Mouse (Mus musculus) ovary, postnatal 14 days (tissue): Measurements from ENCODE around the gene Il4i1.

Source experiments
- DNase-seq: peaks from one replicate; pipeline ENCODE4 v3.0.0; 2022; ENCODE audit warnings: low spot score

The Il4i1 gene

DNA sequence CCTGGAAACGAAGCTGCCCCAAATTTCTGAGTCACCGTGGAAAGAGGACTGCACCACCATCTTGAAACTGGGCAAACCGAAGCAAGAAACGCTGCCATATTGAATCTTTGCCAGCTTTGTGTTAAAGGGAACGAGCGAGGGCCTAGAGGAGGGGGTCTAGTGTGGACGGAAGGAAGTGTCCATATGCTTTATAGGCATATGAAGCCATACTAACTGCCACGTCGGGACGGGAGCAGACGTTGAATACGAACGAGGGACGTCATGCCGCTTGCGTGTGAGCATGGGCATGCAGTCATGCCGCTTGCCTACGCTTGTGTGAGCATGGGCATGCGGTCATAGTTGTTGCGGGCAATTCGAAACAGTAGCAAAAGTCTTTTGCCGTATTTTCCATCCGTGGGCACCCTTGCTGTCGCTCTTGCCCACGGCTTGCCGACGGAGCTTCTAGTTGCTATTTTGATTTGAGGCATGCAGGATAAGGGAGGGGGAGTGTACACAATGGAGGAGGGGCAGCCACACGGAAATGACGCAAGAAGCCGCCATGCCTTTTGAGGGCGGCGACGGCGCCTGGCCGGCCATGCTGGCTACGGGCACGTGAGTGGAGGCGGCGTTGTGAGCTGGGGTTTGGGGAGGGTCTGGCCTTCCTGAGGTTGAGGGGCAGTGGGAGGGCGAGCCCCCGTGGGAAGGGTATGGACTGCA is 33.4 kb downstream of the Il4i1 start:
- DNase-seq: peak; percentile 85

DNA sequence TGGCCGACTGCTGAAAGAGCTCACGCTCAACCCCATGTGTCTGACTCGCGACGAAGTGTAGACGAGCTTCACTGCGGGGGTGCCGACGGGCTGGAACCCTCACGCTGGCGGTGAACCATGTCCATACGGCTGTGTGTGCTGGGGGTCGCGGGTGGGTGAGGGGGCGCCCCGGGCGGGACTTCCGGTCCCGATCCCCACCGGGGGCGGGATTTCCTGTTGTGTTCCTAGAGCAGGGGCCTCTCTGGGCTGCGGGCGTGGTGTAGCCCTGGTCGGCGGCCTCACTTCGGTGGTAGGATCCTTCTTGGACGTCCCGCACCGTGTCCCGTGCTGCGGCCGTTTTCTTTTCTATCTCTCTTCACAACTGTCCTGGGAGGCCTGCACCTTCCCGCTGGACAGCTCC is 34.0 kb downstream of the Il4i1 start:
- DNase-seq: no peak

DNA sequence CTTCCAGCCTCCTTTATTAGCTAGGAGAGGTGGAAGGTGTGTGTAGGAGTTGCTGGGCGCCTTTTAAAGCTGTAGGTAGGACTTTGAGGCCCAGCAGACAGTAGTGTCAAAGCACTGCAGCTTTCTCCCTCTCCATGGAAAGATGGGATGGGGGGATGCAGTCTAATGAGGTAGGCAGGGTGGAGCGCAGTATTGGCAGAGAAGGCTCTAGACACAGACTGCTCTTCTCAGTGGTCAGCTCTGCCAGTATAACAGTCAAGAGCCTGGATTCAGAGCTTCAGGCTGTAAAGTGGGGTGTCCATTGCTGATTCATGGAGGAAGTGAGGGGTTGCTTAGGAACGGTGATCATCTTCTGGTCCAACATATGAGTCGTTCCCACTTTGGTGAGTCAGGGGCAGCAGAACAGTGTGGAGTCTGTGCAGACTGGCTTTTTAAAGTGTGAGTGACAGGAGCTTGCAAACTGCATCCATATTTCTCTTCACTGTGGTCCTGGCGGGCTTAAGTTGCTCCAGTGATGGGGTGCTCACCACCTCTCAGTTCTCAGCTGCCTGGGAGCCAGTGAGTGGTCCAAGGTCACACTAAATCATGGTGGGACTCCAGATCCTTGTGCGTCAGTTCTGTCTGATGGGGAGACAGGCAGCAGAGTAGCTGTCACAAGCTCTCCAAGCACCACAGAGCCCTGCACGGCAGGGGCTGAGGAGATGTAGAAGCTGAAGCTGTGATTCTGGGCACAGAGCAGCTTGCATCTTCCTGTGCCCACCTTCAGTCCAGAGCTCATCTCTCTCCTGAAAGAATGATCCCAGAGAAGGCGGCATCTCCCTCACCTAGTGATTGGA is 34.8 kb downstream of the Il4i1 start:
- DNase-seq: no peak

DNA sequence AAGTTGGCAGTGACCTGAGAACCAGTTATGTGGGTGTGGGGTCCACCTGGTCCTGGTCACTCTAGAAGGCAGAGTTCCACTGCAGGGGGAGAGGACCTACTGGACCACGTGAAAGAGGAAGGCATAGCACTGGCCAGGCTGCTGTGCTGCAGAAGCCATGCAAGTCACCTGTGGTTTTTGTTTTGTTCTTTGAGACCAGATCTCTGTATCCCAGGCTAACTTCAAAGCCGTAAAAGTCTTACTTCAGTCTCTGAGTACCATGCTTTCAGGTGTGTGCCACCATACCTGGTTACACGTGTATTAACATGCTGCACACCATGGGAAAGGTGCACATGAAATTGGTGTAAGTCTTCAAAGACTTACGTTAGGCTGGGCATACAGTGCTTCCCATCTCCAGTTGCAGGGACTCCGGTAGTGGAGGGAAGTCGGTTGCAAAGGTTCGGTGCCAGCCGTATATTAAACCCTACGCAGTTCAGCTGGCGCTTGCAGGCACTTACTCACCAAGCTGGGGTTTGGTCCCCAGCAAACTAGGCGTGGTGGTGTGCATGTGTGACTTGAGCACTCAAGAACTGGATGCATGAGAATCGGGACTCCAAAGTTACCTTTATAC is 35.5 kb downstream of the Il4i1 start:
- no peak for DNase-seq

- DNase-seq: no peak
Measured at GRCm38 (mm10) chr7:44852259-44853027, 36.3 kb downstream of the Il4i1 start.

DNA sequence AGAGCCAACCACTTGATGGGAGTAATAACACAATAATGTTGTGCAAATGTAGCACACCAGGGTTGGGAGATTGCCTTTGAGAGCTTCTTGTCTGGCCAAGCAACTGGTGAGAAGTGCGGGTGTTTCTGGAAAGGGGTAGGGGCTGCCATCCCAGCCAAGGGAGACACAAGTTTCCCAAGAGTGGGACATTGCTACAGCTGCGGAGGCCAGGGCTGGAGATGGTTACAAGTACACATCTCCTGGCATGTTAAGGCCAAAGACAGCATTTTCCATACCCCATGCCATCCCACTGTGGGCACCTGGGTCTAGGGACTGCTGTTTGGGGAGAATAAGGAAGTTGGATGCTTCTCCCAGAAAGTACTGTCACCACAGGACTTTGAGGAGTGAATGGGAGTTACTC is 36.9 kb downstream of the Il4i1 start:
- DNase-seq: no peak

- no peak for DNase-seq
Measured at GRCm38 (mm10) chr7:44853596-44854355, 37.6 kb downstream of the Il4i1 start.

DNA sequence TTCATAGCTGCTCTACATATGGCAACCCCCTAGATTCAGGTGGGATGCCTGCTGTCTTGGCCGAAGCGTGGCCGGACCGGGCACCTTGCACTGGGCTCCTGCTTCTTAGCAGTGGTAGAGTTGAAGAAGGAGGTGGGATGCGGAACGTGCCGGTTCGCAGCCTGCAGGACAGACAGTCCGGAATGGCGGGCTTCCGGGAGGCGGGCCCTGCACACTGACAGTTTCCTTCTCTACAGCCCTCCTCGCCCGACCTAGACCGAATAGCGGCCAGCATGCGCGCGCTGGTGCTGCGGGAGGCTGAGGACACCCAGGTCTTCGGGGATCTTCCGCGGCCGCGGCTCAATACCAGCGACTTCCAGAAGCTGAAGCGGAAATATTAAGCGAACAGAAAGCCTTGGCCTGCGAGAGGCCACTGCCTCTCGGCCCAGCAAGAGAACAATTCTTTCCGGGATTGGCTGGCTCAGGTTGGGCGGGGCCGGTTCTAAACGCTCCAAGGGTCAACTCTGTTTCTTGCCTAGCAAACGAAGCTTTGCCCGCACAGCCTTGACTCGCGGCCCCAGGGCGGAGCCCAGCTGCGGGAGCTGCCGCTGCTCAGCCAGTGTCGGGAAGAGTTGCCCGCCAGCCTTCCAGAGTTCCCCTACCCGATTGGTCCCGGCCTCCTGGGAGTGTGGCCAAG is 38.3 kb downstream of the Il4i1 start:
- DNase-seq: peak; percentile 83

DNA sequence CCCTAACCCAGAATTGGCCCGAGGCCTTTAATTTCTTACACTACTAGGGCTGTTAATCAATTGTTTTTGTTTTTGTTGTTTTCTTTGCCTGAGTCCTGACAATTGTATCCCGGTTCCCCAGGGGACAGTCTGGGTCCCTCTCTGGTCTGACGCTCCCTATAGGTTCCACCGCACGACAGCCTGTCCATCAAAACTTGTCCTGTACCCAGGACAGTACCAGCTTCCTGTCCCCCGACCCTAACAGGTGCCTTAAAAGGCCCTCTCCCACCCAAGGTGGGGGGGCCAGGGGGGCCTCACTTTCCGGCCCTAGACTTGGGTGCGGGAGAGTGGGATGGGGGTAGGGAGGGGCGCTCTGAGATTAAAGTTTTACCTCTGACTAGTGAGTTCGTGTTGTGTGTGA is 38.8 kb downstream of the Il4i1 start:
- DNase-seq: no peak

GRCm38 (mm10) chr7:44856265-44856916 is 40.2 kb downstream of the Il4i1 start:
- no peak for DNase-seq

DNA sequence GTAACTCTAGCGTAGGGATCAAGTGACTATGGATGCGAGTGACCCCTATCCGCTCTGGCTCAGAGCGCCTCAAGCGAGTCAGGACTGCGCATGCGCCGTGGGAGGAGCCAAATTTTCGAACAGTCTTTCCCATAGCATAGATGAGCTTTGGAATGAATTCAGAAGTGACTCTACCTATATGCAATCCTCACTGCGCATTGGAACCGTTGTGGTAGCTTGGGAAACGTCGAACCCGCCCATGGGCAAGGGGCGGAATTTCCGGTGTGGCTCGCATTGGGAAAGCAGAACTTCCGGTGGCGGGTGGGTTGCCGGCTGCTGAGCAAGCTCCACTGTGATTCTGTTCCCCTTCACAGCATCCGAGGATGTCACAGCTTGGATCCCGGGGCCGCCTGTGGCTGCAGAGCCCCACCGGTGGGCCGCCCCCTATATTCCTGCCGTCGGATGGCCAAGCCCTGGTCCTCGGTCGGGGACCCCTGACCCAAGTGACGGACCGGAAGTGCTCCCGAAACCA is 40.9 kb downstream of the Il4i1 start, which contains the start of gene Pnkp:
Gene Pnkp, plus strand, starts transcription at position 98 of the 511 bp plus-strand sequence.
- DNase-seq: peak; percentile 79

DNA sequence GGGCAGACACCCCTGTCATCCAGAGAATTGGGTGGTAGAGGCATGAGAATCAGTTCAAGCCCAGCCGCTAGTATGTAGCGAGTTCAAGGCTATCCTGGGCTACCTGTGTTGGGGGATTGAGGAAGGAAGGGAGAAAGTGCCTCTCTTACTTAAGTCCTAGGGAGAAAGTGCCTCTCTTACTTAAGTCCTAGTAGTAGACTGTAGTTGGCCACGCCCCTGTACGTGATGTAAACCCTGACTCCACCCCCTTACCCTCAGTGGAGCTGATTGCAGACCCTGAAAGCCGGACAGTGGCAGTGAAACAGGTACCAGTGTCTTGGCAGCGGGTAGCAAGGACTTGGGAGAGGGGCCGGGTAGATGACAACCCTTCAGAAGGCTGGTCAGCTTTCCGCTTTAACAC is 41.7 kb downstream of the Il4i1 start:
- DNase-seq: no peak

DNA sequence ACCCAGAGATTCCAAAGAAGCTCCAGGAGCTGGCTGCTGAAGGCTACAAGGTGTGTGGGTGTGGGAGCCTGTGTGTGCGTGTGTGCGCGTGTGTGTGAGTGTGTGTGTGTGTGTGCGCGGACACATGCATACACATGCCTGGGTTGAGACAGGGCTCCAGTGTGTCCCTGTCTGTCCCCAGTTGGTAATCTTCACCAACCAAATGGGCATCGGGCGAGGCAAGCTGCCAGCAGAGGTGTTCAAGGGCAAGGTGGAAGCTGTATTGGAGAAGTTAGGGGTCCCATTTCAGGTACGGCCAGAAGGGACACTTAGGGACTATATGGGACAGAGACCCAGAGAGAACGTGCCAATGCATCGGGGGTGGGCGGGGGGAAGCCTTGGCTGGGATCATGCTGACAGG is 43.7 kb downstream of the Il4i1 start:
- no peak for DNase-seq

DNA sequence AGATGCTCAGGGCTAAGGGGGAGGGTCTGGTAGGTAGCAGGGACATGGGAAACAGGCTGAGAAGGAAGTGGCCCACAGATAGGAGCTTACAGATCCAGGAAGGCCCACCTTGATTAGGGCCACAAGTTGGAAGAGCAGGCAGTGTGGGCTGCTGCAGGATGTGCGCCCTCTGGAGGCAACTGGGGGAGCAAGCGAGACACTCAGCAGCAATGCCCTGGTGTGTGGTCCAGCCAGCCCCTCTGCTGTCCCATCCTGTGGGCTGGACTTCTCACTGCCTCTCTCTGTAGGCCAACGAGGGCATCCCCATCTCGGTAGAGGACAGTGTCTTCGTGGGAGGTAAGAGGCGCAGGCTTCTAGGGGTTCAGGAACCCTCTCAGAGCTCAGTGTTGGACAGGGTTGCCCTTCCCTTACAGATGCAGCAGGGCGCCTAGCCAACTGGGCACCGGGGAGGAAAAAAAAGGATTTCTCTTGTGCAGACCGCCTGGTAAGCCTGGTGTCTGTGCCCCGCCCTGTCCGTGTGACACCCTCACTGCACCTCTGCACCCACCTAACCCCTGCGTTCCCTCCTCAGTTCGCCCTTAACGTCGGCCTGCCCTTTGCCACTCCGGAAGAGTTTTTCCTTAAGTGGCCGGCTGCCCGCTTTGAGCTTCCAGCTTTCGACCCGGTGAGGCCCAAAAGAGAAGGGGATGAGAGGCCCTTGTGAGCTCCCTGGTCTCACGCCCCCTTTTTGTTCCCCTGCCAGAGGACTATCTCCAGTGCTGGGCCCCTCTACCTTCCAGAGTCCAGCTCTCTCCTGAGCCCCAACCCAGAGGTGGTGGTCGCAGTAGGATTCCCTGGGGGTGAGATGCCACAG is 44.6 kb downstream of the Il4i1 start:
- DNase-seq: peak; percentile 69

GRCm38 (mm10) chr7:44861429-44861816 is 45.2 kb downstream of the Il4i1 start:
- no peak for DNase-seq

GRCm38 (mm10) chr7:44862434-44862833 is 46.2 kb downstream of the Il4i1 start:
- DNase-seq: no peak

DNA sequence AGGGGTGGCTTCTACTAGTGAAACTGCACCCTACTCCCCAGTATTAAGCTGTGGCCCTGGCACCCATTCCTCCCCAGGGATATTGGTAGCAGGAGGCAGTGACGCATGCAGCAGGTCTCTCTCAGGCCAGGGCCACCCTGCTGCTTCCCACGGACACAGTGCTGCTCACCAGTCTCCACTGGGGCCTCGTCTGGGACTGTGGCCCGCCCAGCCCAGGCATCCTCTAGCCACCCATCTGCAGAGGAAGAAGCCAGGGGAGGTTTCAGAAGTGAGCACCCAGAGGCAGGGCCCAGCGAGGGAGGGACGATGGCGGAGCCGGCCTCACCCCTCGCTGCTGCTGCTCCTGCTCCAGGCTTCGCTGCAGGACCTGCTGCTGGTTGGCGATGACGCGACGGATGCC is 47.0 kb downstream of the Il4i1 start:
- DNase-seq: no peak

DNA sequence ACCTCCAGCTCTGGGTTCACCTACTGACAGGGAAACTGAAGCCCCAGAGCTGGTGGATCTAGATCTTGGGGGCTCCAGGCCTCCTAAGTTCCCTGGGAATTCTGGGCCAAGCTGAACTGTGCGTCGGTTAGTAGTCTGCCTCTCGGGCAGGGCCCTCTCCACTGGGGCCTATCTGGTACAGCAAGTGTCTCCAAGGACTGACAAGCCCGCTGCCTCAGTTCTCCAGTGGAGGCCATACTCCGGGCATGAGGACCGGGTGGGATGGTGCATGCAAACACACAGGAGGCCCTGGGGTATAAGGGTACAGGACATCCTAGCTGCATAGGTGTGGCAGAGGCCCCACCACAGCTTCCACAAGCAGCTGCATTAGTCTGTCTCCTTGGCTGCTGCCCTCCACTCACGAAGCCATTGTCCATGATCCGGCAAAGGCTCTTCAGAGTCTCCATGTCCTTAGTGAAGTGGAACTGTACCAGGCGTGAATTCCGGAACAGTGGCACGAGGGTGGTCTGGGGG is 47.9 kb downstream of the Il4i1 start:
- no peak for DNase-seq
